Mouse (Mus musculus): Measurements from ENCODE around the gene Zfp872. TPM values are rescaled to one million over a fixed set of nuclear protein-coding genes. Genes with fewer than 3 reads are reported as not detected.

Gene Zfp872
- polyA plus RNA-seq, 1 experiment from 2014 or later: 0.14 TPM

DNA sequence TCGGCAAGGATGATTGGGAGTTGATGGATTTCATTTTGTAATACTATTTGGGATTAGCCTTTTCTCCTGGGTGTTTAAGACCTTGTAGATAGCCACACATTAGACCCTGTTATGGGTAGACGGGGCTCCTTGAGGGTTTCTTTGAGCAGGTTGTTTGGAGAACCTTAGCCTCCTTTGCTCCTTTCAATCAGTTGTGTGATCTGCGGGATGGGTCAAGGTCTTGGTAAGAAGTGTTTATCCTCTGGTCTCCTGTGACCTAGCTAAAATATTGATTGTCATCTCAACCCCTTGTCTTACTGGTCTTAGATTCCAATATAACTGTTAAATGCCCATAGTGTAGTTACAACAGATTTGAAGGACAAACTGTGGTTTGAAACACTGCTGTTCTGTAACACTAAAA, 42.2 kb downstream of the Zfp872 start:
- Histone ChIP-seq H3K27me3 (replicated peaks) (no peaks in the 10 kb centered on the region), H3K36me3 (peaks cover 26% of the 10 kb centered on the region), H3K4me1 (peaks cover 27% of the 10 kb centered on the region), H3K9ac (no peak overlapping the region), H3K27ac (no peak overlapping the region), H3K4me2 (no peak overlapping the region), H3K4me3 (no peak overlapping the region), H3K9me3 (replicated peaks) (no peaks in the 10 kb centered on the region)
- no peak for ATAC-seq
- 72% methylated on average over 3 of the region's 3 CpGs for WGBS (ENCODE audit: insufficient replicate concordance)

DNA sequence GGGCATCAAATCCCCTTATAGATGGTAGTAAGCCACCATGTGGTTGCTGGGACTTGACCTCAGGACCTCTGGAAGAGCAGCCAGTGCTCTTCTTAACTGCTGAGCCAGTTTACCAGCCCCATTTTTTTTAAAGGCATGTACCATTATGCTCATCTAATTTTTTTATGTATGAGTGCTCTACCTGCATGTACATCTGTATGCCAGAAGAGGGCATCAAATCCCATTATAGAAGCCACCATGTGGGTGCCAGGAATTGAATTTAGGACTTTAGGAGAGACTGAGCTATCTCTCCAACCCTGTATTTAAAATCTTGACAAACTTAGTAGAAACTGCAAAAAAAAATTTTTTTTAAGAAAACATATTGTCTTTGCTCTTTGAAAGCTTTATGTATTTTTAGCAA, 42.7 kb downstream of the Zfp872 start:
- no peak overlapping the region for H3K9ac ChIP-seq
- ATAC-seq: no peak
- peaks cover 31% of the 10 kb centered on the region for H3K36me3 ChIP-seq
- peaks cover 27% of the 10 kb centered on the region for H3K4me1 ChIP-seq
- no peaks in the 10 kb centered on the region for H3K9me3 ChIP-seq (replicated peaks)
- H3K27me3 ChIP-seq (replicated peaks): no peaks in the 10 kb centered on the region
- H3K27ac ChIP-seq: no peak overlapping the region
- no peak overlapping the region for H3K4me2 ChIP-seq
- H3K4me3 ChIP-seq: no peak overlapping the region

- H3K36me3 ChIP-seq: peaks cover 96% of the 10 kb centered on the region
- ATAC-seq: no peak
- no peak overlapping the region for H3K4me2 ChIP-seq
- no peak overlapping the region for H3K4me3 ChIP-seq
- H3K27me3 ChIP-seq (replicated peaks): no peaks in the 10 kb centered on the region
- no peaks in the 10 kb centered on the region for H3K4me1 ChIP-seq
- no peak overlapping the region for H3K9ac ChIP-seq
- WGBS (ENCODE audit: insufficient replicate concordance): 86% methylated on average over 4 of the region's 4 CpGs
- no peak overlapping the region for H3K27ac ChIP-seq
- H3K9me3 ChIP-seq (replicated peaks): peaks cover 5% of the 10 kb centered on the region; the same call in 1 of the 2 replicates
Measured at GRCm38 (mm10) chr9:22240001-22240400, 52.1 kb downstream of the Zfp872 start.

GRCm38 (mm10) chr9:22244242-22244641, 56.4 kb downstream of the Zfp872 start:
- no peak overlapping the region for H3K9ac ChIP-seq
- H3K9me3 ChIP-seq (replicated peaks): peaks cover 16% of the 10 kb centered on the region
- no peak overlapping the region for H3K4me2 ChIP-seq
- H3K4me3 ChIP-seq: no peak overlapping the region
- no peak for ATAC-seq
- peaks cover 82% of the 10 kb centered on the region for H3K36me3 ChIP-seq
- whole genome bisulfite sequencing (ENCODE audit: insufficient replicate concordance): 67% methylated on average over 2 of the region's 2 CpGs
- H3K27me3 ChIP-seq (replicated peaks): no peaks in the 10 kb centered on the region
- no peaks in the 10 kb centered on the region for H3K4me1 ChIP-seq
- H3K27ac ChIP-seq: no peak overlapping the region

Other genes starting within 250 kb of the Zfp872 start
- gene Swsap1, start 232.3 kb upstream of the Zfp872 start, polyA plus RNA-seq (2016; fragmentation: Nextera tagmentation; extraction: Ambion mirVana): 2.8 and 3.0 TPM in 2 replicates
- gene Epor, start 224.6 kb upstream of the Zfp872 start, polyA plus RNA-seq (2016; fragmentation: Nextera tagmentation; extraction: Ambion mirVana): 155 and 158 TPM in 2 replicates
- gene Rgl3, start 198.6 kb upstream of the Zfp872 start, polyA plus RNA-seq (2016; fragmentation: Nextera tagmentation; extraction: Ambion mirVana): 0.20 and 0.46 TPM in 2 replicates
- 0.12 TPM in 1 of 2 replicates, not detected in the other for gene Ccdc151, start 185.5 kb upstream of the Zfp872 start, polyA plus RNA-seq (2016; fragmentation: Nextera tagmentation; extraction: Ambion mirVana)
- gene Prkcsh, start 185.3 kb upstream of the Zfp872 start, polyA plus RNA-seq (2016; fragmentation: Nextera tagmentation; extraction: Ambion mirVana): 65.0 and 68.5 TPM in 2 replicates
- gene Elavl3, start 136.1 kb upstream of the Zfp872 start, polyA plus RNA-seq (2016; fragmentation: Nextera tagmentation; extraction: Ambion mirVana): 0.02 TPM in 1 of 2 replicates, not detected in the other
- gene Gm49318, start 116.8 kb upstream of the Zfp872 start, polyA plus RNA-seq (2016; fragmentation: Nextera tagmentation; extraction: Ambion mirVana): not detected in 2 replicates
- gene Zfp653, start 116.7 kb upstream of the Zfp872 start, polyA plus RNA-seq (2016; fragmentation: Nextera tagmentation; extraction: Ambion mirVana): 5.7 and 6.6 TPM in 2 replicates
- gene Ecsit, start 102.7 kb upstream of the Zfp872 start, polyA plus RNA-seq (2016; fragmentation: Nextera tagmentation; extraction: Ambion mirVana): 36.9 and 40.6 TPM in 2 replicates
- 0.80 and 0.81 TPM in 2 replicates for gene Cnn1, start 88.9 kb upstream of the Zfp872 start, polyA plus RNA-seq (2016; fragmentation: Nextera tagmentation; extraction: Ambion mirVana)
- 103 and 113 TPM in 2 replicates for gene Elof1, start 70.9 kb upstream of the Zfp872 start, polyA plus RNA-seq (2016; fragmentation: Nextera tagmentation; extraction: Ambion mirVana)
- gene Acp5, start 52.4 kb upstream of the Zfp872 start, polyA plus RNA-seq (2016; fragmentation: Nextera tagmentation; extraction: Ambion mirVana): 176 and 179 TPM in 2 replicates
- 41.1 and 46.3 TPM in 2 replicates for gene Pigyl, start 31.2 kb upstream of the Zfp872 start, polyA plus RNA-seq (2016; fragmentation: Nextera tagmentation; extraction: Ambion mirVana)
- gene Zfp809, start 37.6 kb downstream of the Zfp872 start, polyA plus RNA-seq (2016; fragmentation: Nextera tagmentation; extraction: Ambion mirVana): 11.7 and 12.3 TPM in 2 replicates
- gene Zfp599, start 71.8 kb downstream of the Zfp872 start, polyA plus RNA-seq (2016; fragmentation: Nextera tagmentation; extraction: Ambion mirVana): 2.2 and 2.3 TPM in 2 replicates
- gene Zfp810, start 119.6 kb downstream of the Zfp872 start, polyA plus RNA-seq (2016; fragmentation: Nextera tagmentation; extraction: Ambion mirVana): 4.9 and 5.0 TPM in 2 replicates
- gene Anln, start 201.1 kb downstream of the Zfp872 start, polyA plus RNA-seq (2016; fragmentation: Nextera tagmentation; extraction: Ambion mirVana): 35.2 and 35.3 TPM in 2 replicates
- gene 9530077C05Rik, start 223.4 kb downstream of the Zfp872 start, polyA plus RNA-seq (2016; fragmentation: Nextera tagmentation; extraction: Ambion mirVana): 2.1 and 2.2 TPM in 2 replicates